Mouse (Mus musculus) thymus, postnatal 36 days (tissue): ENCODE data around the gene Cdc6.
A peak's percentile ranks its signal among the peaks of the same experiment; 100 is the strongest.

Experiments
- DNase-seq, 2 experiments: peaks; one replicate each; pipeline ENCODE4 v3.0.0; 2022; ENCODE audit warnings: mixed read lengths in 2 of 2

Gene Cdc6

GRCm38 (mm10) chr11:98945605-98945977, 38.0 kb downstream of the Cdc6 start:
- DNase-seq: no peak

GRCm38 (mm10) chr11:98947969-98948569, 40.5 kb downstream of the Cdc6 start:
- peak; percentile 25 to 31 for DNase-seq

GRCm38 (mm10) chr11:98949242-98949957, 41.8 kb downstream of the Cdc6 start:
- peak in 1 of 2 experiments; percentile 11 for DNase-seq

GRCm38 (mm10) chr11:98949958-98950460, 42.4 kb downstream of the Cdc6 start:
- peak in 1 of 2 experiments; percentile 26 for DNase-seq

- peak in 1 of 2 experiments; percentile 14 for DNase-seq
Observed at GRCm38 (mm10) chr11:98950484-98950883, 42.9 kb downstream of the Cdc6 start.

GRCm38 (mm10) chr11:98951026-98951906, 43.7 kb downstream of the Cdc6 start:
- peak in 1 of 2 experiments; percentile 22 for DNase-seq

- DNase-seq: no peak
Observed at GRCm38 (mm10) chr11:98952111-98952510, 44.5 kb downstream of the Cdc6 start.

GRCm38 (mm10) chr11:98952736-98953135, 45.1 kb downstream of the Cdc6 start:
- no peak for DNase-seq

- DNase-seq: peak in 1 of 2 experiments; percentile 8
Observed at GRCm38 (mm10) chr11:98953361-98953760, 45.8 kb downstream of the Cdc6 start.

GRCm38 (mm10) chr11:98953835-98954320, 46.3 kb downstream of the Cdc6 start:
- DNase-seq: peak; percentile 1 to 7

- DNase-seq: peak; percentile 61 to 70
Observed at GRCm38 (mm10) chr11:98954373-98954772, 46.8 kb downstream of the Cdc6 start.

GRCm38 (mm10) chr11:98954801-98955706, 47.5 kb downstream of the Cdc6 start:
- peak; percentile 3 to 17 for DNase-seq

- peak; percentile 4 to 19 for DNase-seq
Observed at GRCm38 (mm10) chr11:98955707-98956235, 48.2 kb downstream of the Cdc6 start.

- DNase-seq: no peak
Observed at GRCm38 (mm10) chr11:98956340-98956739, 48.7 kb downstream of the Cdc6 start.

GRCm38 (mm10) chr11:98959437-98960312, 52.1 kb downstream of the Cdc6 start:
- DNase-seq: peak; percentile 79 to 89

GRCm38 (mm10) chr11:98960313-98960906, 52.8 kb downstream of the Cdc6 start:
- DNase-seq: peak; percentile 84 to 89

- peak in 1 of 2 experiments; percentile 43 for DNase-seq
Observed at GRCm38 (mm10) chr11:98961051-98961592, 53.5 kb downstream of the Cdc6 start.

- DNase-seq: peak in 1 of 2 experiments; percentile 66
Observed at GRCm38 (mm10) chr11:98961766-98962165, 54.2 kb downstream of the Cdc6 start.

- peak in 1 of 2 experiments; percentile 36 for DNase-seq
Observed at GRCm38 (mm10) chr11:98962421-98963095, 55.0 kb downstream of the Cdc6 start.
